Mouse (Mus musculus): ENCODE measurements around the gene Foxd1.

The Foxd1 gene

DNA sequence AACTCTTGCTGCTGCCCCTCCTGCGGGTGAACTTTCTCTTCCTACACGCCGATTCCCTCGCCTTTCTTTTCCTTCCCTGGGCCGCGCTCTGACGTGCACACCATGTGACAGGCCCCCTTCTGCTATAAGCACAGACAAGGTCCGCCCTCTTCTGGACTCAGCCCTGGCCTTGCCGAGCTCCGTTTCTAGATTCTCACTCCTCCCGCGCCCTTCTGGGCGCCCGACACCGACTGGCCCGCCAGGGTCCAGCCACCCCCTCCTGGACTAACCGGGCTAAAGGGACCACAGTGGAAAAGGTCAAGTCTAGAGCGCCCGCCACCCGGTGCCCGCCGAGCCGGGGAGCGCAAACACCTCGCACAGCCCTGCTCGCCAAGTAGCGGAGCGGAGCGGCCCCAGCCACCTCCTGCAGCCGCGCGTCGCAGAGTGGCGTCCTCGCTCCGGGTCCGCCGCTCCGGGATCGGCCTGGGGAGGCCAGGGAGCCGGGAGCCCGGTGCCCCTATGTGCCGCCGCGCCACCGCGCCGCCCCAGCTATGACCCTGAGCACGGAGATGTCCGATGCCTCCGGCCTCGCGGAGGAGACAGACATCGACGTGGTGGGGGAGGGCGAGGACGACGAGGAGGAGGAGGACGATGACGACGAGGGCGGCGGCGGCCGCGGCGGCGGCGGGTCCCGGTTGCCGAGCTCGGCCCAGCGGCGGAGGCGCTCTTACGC lies at the start of gene Foxd1:
TSS of gene Foxd1 (plus strand) at position 153 of the 712 bp plus-strand sequence.
- peak; percentile 65 for DNase-seq (ENCODE audit: low spot score)

DNA sequence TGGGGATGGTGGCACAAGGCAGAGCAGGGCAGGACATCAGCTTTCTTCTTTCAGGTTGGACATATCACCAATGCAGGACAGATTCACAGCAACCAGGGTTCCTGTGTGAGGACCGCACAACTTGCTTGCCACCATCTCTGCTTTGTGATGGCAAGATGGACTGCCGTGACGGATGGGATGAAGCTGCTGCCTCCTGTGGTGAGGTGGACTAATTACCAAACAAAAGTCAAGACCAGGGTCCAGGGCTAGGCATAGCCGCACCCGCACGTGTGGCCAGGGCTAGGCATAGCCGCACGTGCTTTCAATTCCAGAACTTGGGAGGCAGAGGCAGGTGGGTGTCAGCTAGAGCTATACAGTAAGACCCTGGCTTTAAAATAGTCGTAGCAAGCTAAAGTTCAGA lies 48.8 kb upstream of the Foxd1 start:
- DNase-seq (ENCODE audit: low spot score) = no peak

DNA sequence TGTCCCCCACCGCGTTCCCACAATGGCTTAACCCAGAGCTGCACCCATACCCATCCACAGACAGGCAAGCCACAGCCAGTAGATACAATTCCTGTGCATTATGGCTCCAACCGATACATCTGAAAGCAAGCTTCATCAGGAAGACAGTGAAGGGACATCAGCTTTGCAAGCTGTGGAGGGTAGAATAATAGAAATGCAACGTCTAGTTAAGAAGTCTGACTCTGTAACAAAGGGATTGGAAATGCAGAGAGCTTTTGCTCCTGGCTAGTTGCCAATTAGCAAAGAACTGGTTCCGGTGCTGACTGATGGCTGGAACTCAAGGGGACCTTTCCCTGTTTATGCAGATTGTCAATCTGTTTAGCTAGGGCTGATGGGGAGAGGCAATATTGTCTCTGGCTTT lies 47.6 kb upstream of the Foxd1 start:
- peak; percentile 24 for DNase-seq (ENCODE audit: low spot score)

- no peak for DNase-seq (ENCODE audit: low spot score)
Observed at GRCm38 (mm10) chr13:98306852-98307475, 47.1 kb upstream of the Foxd1 start.

- DNase-seq (ENCODE audit: low spot score) = no peak
Observed at GRCm38 (mm10) chr13:98308004-98308403, 46.0 kb upstream of the Foxd1 start.

- no peak for DNase-seq (ENCODE audit: low spot score)
Observed at GRCm38 (mm10) chr13:98308724-98309123, 45.3 kb upstream of the Foxd1 start.

DNA sequence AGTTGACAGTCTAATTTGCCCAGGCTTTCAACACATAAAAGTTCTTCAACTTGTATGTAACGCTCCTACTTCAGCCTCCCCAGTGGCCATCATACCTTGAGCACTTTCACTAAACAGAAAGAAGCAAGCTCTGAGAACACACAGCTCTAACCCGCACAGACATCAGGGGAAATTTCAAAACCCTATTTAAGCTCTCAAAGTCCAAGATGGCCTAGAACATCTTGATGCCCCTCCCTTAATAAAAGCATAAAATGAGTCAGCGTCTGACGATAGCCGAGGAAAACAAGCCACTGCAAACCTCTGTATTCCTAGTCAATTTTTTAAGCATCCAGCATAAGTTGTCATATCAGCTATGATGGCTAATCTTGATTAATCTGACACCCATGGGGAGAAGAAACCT lies 42.4 kb upstream of the Foxd1 start:
- no peak for DNase-seq (ENCODE audit: low spot score)

DNA sequence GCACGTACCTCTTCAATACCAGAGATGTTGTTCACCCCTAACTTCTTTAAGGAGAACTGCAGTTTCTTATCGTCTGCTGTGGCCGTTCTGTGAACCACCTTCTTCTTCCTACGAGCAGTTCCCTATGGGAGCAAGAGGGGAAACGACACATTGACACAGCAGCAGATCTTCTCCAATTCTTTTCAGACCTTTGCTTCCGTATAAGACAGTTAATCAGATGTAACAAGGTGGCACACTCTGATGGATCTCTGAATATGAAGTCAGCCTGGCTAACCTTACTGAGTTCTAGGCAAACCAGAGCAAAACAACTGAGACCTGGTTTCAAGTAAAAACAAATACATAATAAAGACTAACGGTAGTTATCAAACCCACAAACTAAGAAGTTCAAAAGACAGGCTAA lies 40.4 kb upstream of the Foxd1 start:
- DNase-seq (ENCODE audit: low spot score) = no peak

DNA sequence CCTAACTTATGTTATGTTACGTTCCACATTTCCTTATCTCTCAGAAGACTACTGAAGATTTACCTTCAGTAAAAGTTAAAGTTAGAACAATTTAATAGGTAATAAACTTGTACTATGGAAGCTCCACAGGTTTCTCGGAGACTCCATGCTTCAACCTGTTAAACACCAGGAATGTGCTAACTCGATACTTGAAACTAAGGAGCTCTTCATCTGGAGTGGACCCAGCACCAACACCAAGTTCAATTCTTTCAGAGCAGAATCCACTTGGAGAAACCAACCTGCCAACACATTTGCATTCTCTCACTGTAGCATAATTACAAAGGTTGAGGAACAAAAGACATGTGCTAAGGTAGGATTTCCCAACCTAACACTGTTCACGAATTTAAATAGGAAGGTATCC lies 38.9 kb upstream of the Foxd1 start:
- DNase-seq (ENCODE audit: low spot score) = no peak

- DNase-seq (ENCODE audit: low spot score) = peak; percentile 34
Observed at GRCm38 (mm10) chr13:98316140-98316479, 37.9 kb upstream of the Foxd1 start.

GRCm38 (mm10) chr13:98316480-98317245 lies 37.4 kb upstream of the Foxd1 start, which contains the start of gene Btf3:
Btf3 (minus strand) TSS chr13:98317006.
- DNase-seq (ENCODE audit: low spot score) = peak; percentile 94

- no peak for DNase-seq (ENCODE audit: low spot score)
Observed at GRCm38 (mm10) chr13:98317246-98317677, 36.8 kb upstream of the Foxd1 start.

- peak; percentile 43 for DNase-seq (ENCODE audit: low spot score)
Observed at GRCm38 (mm10) chr13:98317911-98318310, 36.1 kb upstream of the Foxd1 start.

GRCm38 (mm10) chr13:98325034-98325433 lies 29.0 kb upstream of the Foxd1 start:
- no peak for DNase-seq (ENCODE audit: low spot score)

DNA sequence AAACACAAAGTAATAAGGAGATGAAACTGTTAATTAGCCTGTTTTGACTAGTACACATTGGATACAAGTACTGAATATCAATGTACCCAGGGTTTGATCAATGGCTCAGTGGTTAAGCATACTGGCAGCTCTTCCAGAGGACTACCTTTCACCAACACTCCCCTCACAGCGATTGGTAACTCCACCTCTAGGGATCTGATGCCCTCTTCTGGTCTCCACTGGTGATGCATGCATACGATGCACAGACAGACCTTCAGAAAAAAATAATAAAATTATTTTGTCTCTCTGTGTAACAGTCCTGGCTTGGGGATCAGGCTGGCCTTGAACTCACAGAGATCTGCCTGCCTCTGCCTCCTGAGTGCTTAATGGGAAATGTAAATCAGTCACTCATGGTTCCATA lies 21.9 kb upstream of the Foxd1 start:
- DNase-seq (ENCODE audit: low spot score) = peak; percentile 42

GRCm38 (mm10) chr13:98336205-98336604 lies 17.8 kb upstream of the Foxd1 start:
- no peak for DNase-seq (ENCODE audit: low spot score)

DNA sequence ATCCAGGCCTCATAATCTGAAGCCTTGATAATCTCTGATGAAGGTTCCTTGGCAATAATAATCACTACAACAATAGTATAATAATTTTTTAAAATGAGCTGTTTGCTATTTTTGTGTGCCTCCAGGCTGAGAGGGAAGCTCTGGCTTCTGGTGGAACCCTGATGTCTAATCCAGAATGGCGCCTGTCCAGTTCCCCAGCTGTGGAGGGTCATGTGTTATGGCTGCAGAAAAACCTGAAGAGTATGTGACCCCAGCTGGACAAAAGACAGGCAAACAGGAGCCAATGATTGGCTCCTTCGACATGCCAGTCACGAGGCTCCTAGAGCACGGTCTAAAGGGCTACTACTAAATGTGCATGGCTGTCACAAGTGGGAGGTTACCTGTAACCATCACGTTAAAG lies 13.5 kb upstream of the Foxd1 start:
- no peak for DNase-seq (ENCODE audit: low spot score)

DNA sequence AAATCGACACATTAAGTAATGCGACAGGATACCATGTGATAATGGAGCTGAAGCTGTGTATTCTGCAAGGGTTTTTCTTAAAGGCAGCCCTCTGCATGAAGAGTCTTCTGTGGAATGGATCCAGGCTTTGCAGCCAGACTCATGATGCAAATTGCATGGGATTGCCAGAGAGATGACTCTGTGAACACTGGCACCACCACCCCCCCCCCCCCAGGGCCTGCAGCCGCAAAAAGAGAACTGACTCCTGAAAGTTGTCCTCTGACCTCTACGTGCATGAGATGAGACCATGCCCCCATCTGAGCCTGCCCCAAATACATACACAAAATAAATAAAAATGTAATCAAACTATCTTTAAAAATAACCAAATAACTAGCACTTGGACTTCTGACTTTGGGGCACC lies 4.6 kb upstream of the Foxd1 start:
- no peak for DNase-seq (ENCODE audit: low spot score)

- DNase-seq (ENCODE audit: low spot score) = peak; percentile 18
Observed at GRCm38 (mm10) chr13:98351527-98351926, 2.5 kb upstream of the Foxd1 start.

DNA sequence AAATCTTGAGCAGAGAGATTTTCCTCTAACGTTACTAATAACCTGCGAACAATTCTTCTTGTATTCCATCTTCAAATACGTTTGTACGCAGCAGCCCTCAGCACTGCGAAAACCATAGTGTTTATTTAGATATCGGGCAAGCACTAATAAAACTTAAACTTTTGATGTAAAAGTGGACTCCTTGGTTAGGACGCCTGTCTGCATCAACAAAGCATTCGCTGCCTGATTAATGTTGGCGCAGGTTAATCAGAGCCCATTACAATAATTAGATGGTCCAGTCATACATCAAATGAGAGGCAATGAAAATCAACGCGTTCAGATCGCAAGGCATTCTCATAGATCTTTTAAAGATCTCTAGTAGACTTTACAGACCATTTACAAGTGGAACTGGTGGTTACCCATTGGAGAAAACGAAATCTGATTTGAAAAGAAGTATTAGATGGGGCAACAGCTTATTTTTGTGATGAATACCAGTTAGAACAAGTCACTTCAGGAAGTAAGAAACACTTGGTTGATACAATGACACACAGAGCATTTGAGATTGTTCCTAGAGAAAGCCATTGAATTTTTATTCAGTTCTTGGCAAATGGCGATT lies 1.6 kb upstream of the Foxd1 start:
- DNase-seq (ENCODE audit: low spot score) = no peak

GRCm38 (mm10) chr13:98353709-98354089 lies 343 bp upstream of the Foxd1 start:
- no peak for DNase-seq (ENCODE audit: low spot score)

DNA sequence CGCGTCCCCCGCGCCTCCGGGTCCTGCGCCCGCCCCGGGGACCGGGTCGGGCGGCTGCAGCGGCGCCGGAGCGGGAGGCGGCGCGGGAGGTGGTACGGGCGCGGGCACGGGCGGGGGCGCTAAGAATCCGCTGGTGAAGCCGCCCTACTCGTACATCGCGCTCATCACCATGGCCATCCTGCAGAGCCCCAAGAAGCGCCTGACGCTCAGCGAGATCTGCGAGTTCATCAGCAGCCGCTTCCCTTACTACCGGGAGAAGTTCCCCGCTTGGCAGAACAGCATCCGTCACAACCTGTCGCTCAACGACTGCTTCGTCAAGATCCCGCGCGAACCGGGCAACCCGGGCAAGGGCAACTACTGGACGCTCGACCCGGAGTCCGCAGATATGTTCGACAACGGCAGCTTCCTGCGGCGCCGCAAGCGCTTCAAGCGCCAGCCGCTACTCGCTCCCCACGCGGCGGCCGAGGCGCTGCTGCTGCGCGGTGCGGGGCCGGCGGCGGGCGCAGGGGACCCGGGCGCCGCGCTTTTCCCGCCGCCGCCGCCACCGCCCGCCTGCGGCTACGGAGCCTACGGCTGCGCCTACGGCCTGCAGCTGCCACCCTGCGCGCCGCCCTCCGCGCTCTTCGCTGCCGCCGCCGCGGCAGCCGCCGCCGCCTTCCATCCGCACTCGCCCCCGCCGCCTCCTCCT lies 973 bp downstream of the Foxd1 start:
- DNase-seq (ENCODE audit: low spot score) = peak; percentile 40

All from adipocyte (in vitro differentiated cells).